Mouse (Mus musculus) bone marrow macrophage, adult 2 months (primary cell): ENCODE results near the gene Tubg2. TPM values are rescaled to one million over a fixed set of nuclear protein-coding genes. Genes with fewer than 3 reads are reported as not detected.
A peak's percentile ranks its signal among the peaks of the same experiment; 100 is the strongest.

ENCODE experiments used
- H3K27ac ChIP-seq: 2 replicates; pipeline ENCODE4 v1.5.1; 2012; ENCODE audit warnings: low read depth, low read length; ENCODE audit not compliant: insufficient read depth
- H3K4me1 ChIP-seq: 2 replicates; pipeline ENCODE4 v1.6.1; 2012; ENCODE audit warnings: low read length; ENCODE audit not compliant: control insufficient read depth, insufficient read depth
- H3K4me3 ChIP-seq: 2 replicates; pipeline ENCODE4 v1.5.1; 2012; ENCODE audit warnings: mild to moderate bottlenecking, low read length, moderate library complexity; ENCODE audit not compliant: insufficient read depth
- CTCF ChIP-seq: IDR thresholded peaks from 2 replicates; pipeline ENCODE4 v1.5.1; 2012; ENCODE audit warnings: low read depth, mild to moderate bottlenecking, low read length, moderate library complexity
- POLR2A ChIP-seq: IDR thresholded peaks from 2 replicates; pipeline ENCODE4 v1.6.1; 2012; ENCODE audit warnings: mild to moderate bottlenecking, low read depth, low read length, borderline replicate concordance
- polyA plus RNA-seq: library from polyadenylated mRNA; stranded (reverse); fragments of >200 nt; gene quantifications from 2 replicates; pipeline ENCODE4 v1.2.4, GENCODE M21; 2012; ENCODE audit not compliant: missing spikeins, insufficient read depth, insufficient read length

The Tubg2 gene
- polyA plus RNA-seq = not detected in 2 replicates

DNA sequence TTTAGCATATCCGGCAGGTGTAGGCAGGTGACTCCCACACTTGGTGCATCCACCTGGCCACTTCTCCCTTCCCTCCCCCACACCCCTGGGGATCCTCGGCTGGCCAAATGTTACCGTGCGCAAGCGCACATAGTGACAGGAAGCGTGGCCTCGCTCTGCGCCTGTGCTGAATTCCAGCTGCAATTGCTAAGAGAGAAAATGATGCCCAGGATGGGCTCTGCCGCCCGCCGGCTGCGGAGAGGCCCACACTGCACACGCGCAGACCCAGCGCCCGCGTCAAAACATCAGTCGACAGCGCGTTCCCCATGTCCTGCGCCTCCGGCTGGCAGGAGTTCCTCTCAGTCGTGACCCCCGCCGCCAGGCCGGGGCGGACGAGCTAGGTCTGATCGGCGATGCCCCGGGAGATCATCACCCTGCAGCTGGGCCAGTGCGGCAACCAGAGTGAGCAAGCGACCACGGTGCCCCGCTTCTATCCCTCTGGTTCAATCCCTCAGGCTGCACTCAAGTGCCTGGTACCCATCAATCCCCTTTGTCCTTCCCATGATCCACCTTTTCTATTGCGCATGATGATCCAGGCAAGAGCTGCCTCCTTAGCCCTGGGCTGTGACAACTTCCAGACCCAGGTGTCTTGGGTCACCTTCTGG, at the start of gene Tubg2:
Gene Tubg2 (plus strand): TSS at position 180 of the 644 bp plus-strand sequence.
- Histone ChIP-seq H3K4me1 (0 out of 2 replicates have a peak, but pooled peaks cover 2% of the 10 kb centered on the region), H3K4me3 (peak within 1 kb of the TSS; percentile 29), H3K27ac (no peak within 1 kb of the TSS)
- TF ChIP-seq CTCF (no peak), POLR2A (no peak)

DNA sequence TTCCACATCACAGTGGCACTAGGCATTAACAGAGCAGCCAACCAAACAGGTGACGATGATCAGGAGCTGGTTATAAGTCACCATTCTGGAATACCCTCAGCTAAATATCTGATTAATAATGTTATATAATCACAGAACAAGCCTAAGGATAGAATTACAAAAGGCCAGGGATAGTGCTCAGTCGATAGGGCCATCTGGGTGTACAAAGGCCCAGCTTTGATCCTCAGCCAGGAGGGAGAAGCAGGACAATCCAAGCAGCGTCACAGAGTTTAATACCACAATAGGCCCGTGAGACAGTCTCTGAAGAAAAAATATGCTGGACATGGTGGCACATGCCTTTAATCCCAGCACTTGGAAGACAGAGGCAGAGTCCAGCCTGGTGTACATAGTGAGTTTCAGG, 46.4 kb upstream of the Tubg2 start:
- H3K4me1 ChIP-seq = peaks cover 17% of the 10 kb centered on the region
- TF ChIP-seq CTCF = no peak
- no peak for TF ChIP-seq POLR2A
- H3K4me3 ChIP-seq = no peak overlapping the region
- H3K27ac ChIP-seq = no peak overlapping the region

DNA sequence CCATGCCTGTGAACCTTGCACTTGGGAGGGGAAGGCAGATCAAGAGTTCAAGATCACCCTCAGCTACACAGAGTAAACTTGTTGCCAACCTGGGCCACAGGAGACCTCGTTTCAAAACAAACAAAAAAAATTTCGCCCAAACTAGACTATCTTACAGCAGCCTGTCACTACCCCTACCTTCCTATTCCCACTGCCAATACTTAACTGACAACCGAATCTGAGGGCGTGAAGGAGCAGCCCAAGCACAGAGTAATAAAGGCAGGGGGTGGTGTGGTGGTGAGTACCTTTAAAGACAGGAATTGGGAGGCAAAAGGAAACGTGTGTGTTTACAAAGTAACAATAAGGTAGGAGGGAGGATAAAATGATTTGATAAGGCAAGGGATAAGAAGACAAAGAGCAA, 45.0 kb upstream of the Tubg2 start:
- Histone ChIP-seq H3K27ac (no peak overlapping the region), H3K4me1 (peaks cover 25% of the 10 kb centered on the region), H3K4me3 (no peak overlapping the region)
- no peak for TF ChIP-seq POLR2A
- TF ChIP-seq CTCF = no peak

GRCm38 (mm10) chr11:101111178-101111577, 44.5 kb upstream of the Tubg2 start:
- Histone ChIP-seq H3K27ac (no peak overlapping the region), H3K4me1 (peaks cover 29% of the 10 kb centered on the region), H3K4me3 (no peak overlapping the region)
- no peak for TF ChIP-seq CTCF
- TF ChIP-seq POLR2A = no peak

DNA sequence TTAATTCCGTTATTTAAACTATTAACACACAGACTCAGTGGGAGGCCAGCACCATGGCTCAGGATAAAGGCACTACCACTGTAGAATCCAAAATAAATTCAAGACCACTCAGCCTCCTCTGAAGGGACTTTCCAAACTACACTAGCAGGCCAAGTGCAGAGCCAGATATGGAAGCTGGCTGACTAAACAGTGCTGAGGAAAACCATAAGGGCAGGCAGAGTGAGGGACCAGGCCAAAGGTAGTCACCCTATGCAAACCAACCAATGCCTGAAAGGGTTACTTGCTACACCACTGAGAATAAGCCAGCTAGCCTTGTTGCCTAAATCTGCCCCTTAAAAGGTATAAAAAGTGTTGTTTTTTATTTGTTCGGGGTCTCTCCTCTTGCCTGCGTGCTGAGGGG, 43.5 kb upstream of the Tubg2 start:
- Histone ChIP-seq H3K4me1 (peaks cover 38% of the 10 kb centered on the region), H3K27ac (no peak overlapping the region), H3K4me3 (no peak overlapping the region)
- TF ChIP-seq POLR2A (no peak), CTCF (no peak)

- Histone ChIP-seq H3K27ac (peak overlapping the region; percentile 94), H3K4me3 (no peak overlapping the region), H3K4me1 (peaks cover 46% of the 10 kb centered on the region)
Observed at GRCm38 (mm10) chr11:101115564-101115963, 40.1 kb upstream of the Tubg2 start.

DNA sequence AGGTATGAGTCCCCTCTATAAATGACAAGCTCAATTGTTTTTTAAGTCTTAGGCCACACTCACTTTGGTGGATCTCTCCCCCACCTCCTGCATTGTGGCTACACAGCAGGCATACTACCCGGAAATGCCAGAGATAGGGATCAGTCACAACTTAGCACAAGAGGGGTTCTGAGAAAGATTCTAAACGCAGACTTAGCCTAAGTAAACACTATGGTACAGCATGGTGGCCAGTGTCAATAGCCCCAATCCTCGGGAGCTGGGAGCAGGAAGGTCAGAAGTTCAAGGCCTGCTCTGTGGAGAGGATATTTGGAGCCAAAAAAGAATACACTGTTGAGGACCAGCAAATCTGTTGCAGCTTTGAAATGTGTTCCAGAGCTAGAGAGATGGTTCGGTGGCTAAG, 37.6 kb upstream of the Tubg2 start:
- Histone ChIP-seq H3K4me3 (peak overlapping the region; percentile 77), H3K4me1 (peaks cover 42% of the 10 kb centered on the region), H3K27ac (no peak overlapping the region)
- no peak for TF ChIP-seq POLR2A
- TF ChIP-seq CTCF = no peak

More at GRCm38 (mm10) chr11:101115564-101115963, 40.1 kb upstream of the Tubg2 start:
- TF ChIP-seq POLR2A = no peak
- TF ChIP-seq CTCF = no peak

DNA sequence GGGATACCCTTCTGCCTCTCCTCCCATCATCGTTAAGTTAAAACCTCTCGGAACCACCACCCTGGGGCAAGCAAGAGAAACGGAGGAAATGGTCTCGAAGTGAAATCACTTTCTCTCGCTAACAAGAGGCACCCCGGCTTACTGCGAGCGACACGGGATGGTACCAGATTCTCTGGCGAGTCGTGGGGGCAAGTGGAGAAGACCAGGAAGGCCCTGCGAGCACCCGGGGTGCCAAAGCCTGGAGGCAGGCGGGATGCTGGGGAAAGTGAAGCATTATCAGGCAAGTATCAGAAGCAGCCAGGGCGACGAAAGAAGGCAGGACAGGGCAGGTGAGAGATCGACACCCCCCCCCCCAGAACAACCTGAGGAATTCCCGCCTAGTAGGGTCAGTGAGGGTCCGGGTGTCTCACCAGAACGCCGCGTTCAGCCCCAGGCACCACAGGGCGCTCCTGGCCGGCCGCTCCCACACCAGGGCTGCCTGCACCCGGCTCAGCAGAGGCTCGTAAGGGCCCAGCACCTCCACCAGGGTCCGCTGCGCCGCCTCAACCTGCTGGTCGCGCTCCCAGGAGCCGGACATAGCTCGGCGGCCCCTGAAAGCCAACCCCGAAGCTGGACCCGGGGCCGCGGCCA, 36.5 kb upstream of the Tubg2 start:
- Histone ChIP-seq H3K4me1 (peaks cover 35% of the 10 kb centered on the region), H3K4me3 (peak overlapping the region; percentile 77), H3K27ac (peak overlapping the region; percentile 58)
- TF ChIP-seq CTCF = no peak
- no peak for TF ChIP-seq POLR2A

GRCm38 (mm10) chr11:101119761-101120544, 35.8 kb upstream of the Tubg2 start, which contains the start of the genes Retreg3 and Tubg1:
Gene Retreg3, minus strand, starts transcription at chr11:101119893.
Gene Tubg1, plus strand, starts transcription at chr11:101119938.
- TF ChIP-seq POLR2A (peak; percentile 80; the same call in 1 of the 2 replicates), CTCF (no peak)
- Histone ChIP-seq H3K27ac (peak within 1 kb of the TSS; percentile 58), H3K4me1 (peaks cover 29% of the 10 kb centered on the region)

More at GRCm38 (mm10) chr11:101119761-101120544, 35.8 kb upstream of the Tubg2 start, which contains the start of the genes Retreg3 and Tubg1:
- H3K4me3 ChIP-seq = peak within 1 kb of the TSS; percentile 77
